Mouse (Mus musculus): ENCODE results near the gene Prf1. TPM values are rescaled to one million over a fixed set of nuclear protein-coding genes. Genes with fewer than 3 reads are reported as not detected.

The Prf1 gene
- polyA plus RNA-seq, 1 experiment: not detected

DNA sequence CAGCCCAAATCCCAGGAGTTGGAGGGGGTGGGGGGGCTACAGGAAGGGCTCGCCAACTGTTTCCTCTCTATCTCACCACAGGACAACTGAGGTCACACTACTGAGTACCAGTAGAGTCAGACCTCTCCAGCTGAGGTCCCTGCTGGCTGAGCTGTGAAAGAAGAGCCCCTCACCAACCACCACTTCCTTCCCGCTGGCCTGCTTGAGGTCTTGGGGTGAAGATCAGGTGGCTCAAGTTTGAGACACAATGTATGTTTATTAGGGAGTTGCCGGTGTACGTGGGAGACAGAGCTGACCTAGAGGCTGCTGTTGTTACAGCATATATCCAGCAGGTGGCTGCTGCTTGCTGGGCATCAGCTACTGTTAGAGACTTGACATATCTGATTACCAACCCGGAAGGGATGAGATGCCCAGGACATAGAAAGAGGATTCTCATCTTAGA lies 21.9 kb upstream of the Prf1 start:
- no peaks in the 10 kb centered on the region; the same call in 1 of the 2 replicates for H3K4me1 ChIP-seq (ENCODE audit: control insufficient read depth, insufficient read depth, insufficient read length, low read length)
- H3K27ac ChIP-seq (replicated peaks; ENCODE audit: low read depth, low read length): no peak overlapping the region
- no peak overlapping the region for H3K4me3 ChIP-seq (ENCODE audit: insufficient read depth, low read depth, low read length)

DNA sequence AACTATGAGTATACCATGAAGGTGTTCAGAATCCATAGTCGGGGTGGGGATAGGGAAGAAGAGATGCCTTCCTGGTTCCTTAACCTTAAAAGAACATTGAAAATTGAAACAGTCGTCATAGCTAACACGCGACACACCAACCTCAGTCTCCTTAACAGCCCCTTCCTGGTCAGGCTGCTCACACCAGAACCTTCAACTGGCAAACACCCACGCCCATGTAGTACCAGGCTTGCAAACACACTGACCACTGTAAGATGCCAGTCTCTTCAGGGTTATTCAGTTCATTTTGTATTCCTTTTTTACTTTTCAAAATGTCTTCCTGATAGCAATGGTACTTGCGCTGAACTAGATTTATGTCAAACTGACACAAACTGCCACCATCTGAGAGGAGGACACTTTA lies 20.6 kb upstream of the Prf1 start:
- H3K4me1 ChIP-seq (ENCODE audit: control insufficient read depth, insufficient read depth, insufficient read length, low read length): no peaks in the 10 kb centered on the region; the same call in 1 of the 2 replicates
- no peak overlapping the region for H3K27ac ChIP-seq (replicated peaks; ENCODE audit: low read depth, low read length)
- no peak overlapping the region for H3K4me3 ChIP-seq (ENCODE audit: insufficient read depth, low read depth, low read length)

DNA sequence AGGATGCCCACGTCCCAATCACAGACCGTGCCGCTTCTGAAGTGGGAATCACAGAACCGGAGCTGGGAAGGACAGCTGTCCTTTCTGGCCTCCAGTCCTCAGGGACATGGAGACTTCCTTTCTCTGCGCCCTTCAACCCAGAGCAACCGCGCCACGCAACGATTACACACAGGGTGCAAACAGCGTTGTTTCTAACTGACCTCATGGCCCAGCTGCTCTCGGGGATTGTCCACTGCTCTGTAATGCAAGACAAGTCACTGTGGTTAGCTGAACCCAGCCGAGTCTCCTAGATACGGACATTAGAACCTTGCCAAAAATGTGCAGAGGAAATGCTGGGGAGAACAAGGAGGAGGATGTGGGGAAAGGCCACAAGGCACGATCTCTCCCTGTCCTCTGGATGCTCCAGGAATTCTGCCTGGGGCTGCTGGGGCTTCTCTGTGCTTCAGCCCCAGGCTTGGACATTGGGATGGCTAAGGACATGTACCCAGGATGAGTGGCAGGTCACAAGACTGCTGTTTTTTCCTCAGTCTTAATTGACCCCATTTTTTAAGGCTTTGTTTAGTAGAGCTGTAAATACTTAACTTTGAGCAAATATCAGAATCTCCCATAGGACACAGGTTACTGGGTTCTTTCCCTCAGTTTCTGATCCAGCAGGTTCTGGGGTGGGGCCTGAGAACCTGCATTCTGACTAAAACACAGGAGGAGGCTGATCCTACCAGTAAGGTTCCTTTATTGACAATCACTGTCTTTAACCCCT lies 19.5 kb upstream of the Prf1 start:
- peak overlapping the region; percentile 18 for H3K27ac ChIP-seq (replicated peaks; ENCODE audit: low read depth, low read length)
- H3K4me1 ChIP-seq (ENCODE audit: control insufficient read depth, insufficient read depth, insufficient read length, low read length): no peaks in the 10 kb centered on the region; the same call in 1 of the 2 replicates
- H3K4me3 ChIP-seq (ENCODE audit: insufficient read depth, low read depth, low read length): no peak overlapping the region

DNA sequence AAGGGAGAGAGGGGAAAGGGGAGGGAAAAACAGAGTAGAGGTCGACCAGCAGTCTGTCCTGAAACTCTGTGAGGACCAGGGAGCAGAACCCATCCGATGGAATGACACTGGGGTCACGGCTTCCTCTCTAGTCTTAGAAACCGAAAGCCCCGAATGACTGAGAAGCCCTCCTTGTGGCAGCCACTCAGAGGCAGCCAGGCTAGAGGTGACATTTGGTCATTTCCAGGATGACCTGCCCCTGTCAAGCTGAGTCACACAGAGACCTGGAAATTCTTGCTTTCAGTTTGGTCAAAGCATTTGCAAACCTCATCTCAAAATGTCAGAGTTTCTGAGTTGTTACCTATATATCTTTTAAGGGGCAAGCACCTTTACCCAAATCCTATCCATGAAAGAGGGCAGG lies 16.5 kb upstream of the Prf1 start:
- Histone ChIP-seq H3K4me3 (ENCODE audit: insufficient read depth, low read depth, low read length) (no peak overlapping the region), H3K4me1 (ENCODE audit: control insufficient read depth, insufficient read depth, insufficient read length, low read length) (peaks cover 10% of the 10 kb centered on the region), H3K27ac (replicated peaks; ENCODE audit: low read depth, low read length) (no peak overlapping the region)

DNA sequence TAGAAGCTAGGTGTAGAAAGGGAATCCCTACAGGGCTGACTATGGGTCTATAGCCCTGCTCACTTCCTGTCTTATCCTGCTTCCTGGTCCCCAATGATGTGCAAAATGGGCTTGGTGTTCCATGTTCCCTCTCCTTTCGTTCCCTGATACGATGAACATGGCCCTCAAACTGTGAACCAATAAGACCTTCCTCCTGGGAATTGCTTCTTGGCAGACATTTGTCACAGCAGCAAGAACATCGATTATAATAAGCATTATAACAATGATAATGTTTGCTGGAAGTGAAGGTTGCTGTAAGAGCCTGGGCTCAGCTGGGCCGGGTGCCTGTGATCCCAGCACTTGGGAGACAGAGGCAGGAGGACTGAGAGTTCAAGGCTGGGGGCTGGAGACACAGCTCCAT lies 13.3 kb upstream of the Prf1 start:
- Histone ChIP-seq H3K4me3 (ENCODE audit: insufficient read depth, low read depth, low read length) (no peak overlapping the region), H3K27ac (replicated peaks; ENCODE audit: low read depth, low read length) (no peak overlapping the region), H3K4me1 (ENCODE audit: control insufficient read depth, insufficient read depth, insufficient read length, low read length) (peaks cover 10% of the 10 kb centered on the region)

DNA sequence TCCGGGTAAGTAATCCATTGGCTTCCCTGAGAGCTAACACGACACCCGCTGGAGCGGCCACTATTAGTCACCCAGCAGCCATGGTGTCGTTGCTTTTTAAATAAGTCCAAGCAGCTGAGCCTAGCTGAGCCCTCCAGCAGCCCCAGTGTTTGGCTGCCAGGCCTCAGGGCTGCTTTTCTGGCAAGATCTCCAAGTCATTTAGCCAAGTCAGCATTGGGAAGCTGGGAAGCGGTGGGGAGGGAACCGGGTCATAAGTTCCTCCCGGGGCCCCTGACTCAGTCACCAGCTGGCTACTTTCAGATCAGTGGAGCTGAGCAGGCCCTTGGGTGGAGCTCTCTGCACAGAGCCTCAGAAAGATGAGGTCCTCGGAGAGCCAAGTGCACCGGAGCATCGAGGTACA lies 12.4 kb upstream of the Prf1 start:
- Histone ChIP-seq H3K27ac (replicated peaks; ENCODE audit: low read depth, low read length) (peak overlapping the region; percentile 84), H3K4me3 (ENCODE audit: insufficient read depth, low read depth, low read length) (no peak overlapping the region), H3K4me1 (ENCODE audit: control insufficient read depth, insufficient read depth, insufficient read length, low read length) (peaks cover 10% of the 10 kb centered on the region)

DNA sequence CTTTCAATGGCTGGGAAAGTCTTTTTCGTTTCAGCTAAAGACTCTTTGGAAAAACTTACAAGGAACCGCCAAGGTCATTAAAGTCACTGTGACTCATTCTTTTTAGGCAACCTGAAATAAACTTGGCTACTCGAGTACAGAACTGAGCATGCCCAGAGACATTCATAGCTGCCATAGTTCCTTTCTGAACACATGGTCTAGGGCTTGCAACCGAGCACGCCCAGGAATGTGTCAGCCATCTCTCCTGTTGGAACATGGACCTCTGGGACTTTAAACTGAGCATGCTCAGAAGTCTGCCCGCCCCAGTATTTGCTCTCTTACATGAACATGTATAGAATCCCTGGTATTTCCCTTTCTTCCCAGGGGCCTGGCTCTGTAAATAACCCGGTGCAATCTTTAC lies 11.4 kb upstream of the Prf1 start:
- peaks cover 10% of the 10 kb centered on the region for H3K4me1 ChIP-seq (ENCODE audit: control insufficient read depth, insufficient read depth, insufficient read length, low read length)
- H3K4me3 ChIP-seq (ENCODE audit: insufficient read depth, low read depth, low read length): no peak overlapping the region
- H3K27ac ChIP-seq (replicated peaks; ENCODE audit: low read depth, low read length): peak overlapping the region; percentile 84

DNA sequence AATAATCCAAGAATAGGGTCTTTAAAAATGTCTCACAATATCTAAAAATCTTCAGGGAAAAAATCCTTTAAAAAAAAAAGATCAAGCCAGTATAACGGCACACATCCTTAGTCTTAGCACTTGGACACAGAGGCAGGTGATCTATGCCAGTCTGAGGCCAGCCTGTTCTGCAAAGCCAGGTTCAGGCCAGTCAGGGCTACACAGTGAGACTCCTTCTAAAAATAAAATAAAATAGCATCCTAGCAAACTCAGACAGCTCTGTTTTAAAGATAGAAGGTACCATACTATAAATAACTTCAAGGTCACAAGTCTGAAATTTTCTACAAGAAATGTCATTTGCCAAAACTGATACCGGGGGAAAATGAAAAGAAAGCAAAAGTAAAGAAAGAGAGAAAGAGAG lies 7.6 kb upstream of the Prf1 start:
- H3K4me3 ChIP-seq (ENCODE audit: insufficient read depth, low read depth, low read length): no peak overlapping the region
- H3K27ac ChIP-seq (replicated peaks; ENCODE audit: low read depth, low read length): no peak overlapping the region
- peaks cover 8% of the 10 kb centered on the region for H3K4me1 ChIP-seq (ENCODE audit: control insufficient read depth, insufficient read depth, insufficient read length, low read length)

DNA sequence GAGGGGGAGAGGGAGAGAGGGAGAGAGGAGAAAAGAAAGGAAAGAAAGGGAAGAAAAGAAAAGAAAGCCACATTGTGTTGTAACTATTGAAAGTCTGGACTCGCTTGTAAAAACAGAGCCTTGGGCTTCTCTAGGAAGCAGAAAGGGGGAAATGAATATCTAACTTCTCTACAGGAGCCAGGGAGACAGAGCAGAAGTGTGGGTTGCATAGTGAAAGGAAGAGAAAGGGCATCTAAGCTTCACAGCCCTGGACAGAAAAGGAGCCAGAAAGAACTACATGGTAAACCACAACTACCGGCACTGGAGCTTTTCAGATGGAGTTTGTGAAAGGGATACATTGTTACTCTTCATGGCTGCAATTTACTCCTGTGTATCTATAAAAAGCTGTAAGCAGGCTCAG lies 7.2 kb upstream of the Prf1 start:
- Histone ChIP-seq H3K4me3 (ENCODE audit: insufficient read depth, low read depth, low read length) (no peak overlapping the region), H3K27ac (replicated peaks; ENCODE audit: low read depth, low read length) (no peak overlapping the region)

DNA sequence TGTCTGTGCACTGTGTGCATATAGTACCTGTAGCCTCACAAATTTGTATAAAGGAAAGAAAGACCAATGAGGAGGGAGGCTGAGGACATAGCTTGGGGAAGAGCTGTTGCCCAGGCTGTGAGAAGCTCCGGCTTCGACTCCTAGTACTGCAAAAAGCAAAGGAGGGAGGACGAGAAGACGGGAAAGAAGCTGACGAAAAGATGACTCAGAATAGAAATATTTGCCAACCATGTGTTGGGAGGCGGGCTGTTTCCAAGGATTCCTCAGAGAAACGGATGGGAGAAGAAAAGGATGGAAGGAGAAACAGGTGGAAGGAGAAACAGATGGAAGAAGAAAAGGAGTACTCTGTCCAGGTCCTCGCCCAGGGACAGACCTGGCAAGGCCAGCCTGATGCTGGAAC lies 3.4 kb upstream of the Prf1 start:
- Histone ChIP-seq H3K4me3 (ENCODE audit: insufficient read depth, low read depth, low read length) (no peak overlapping the region), H3K4me1 (ENCODE audit: control insufficient read depth, insufficient read depth, insufficient read length, low read length) (no peaks in the 10 kb centered on the region), H3K27ac (replicated peaks; ENCODE audit: low read depth, low read length) (no peak overlapping the region)

More for the DNA sequence above, 7.2 kb upstream of the Prf1 start:
- peaks cover 6% of the 10 kb centered on the region for H3K4me1 ChIP-seq (ENCODE audit: control insufficient read depth, insufficient read depth, insufficient read length, low read length)

DNA sequence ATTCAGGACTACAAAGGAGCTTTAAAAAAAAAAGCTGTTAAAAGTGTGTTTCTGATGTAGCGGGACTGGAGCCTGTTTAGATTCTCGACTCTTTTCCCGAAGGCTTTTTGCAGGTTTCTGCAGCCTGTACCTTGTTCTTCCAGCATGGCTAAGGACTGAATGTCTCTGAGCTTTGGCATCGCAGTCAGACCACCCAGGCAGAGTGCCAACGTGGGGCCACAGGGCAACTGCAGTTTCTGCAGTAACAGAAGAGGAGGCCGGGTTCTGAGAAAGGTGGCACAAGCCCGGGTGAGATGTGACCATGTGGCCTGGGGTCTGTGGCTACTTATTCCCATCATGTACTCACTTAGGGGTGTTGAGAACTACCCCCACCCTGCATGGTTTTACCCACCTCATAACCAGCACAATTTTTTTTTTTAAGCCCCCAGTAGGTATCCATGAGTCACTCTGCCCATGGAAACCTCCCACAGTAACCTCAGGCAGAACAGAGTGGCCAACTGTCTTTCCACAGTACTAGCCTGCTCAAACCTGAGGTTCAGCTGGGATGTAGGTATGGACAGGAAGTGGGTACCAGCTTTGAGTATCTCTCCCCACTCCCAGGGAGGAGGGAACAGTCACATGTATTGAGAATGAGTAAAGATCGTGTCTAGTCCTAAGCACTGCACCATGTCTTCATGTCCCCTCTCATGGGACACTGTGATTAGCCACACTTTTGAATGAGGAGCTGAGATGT lies 754 bp upstream of the Prf1 start:
- Histone ChIP-seq H3K4me3 (ENCODE audit: insufficient read depth, low read depth, low read length) (no peak overlapping the region), H3K27ac (replicated peaks; ENCODE audit: low read depth, low read length) (no peak overlapping the region)

DNA sequence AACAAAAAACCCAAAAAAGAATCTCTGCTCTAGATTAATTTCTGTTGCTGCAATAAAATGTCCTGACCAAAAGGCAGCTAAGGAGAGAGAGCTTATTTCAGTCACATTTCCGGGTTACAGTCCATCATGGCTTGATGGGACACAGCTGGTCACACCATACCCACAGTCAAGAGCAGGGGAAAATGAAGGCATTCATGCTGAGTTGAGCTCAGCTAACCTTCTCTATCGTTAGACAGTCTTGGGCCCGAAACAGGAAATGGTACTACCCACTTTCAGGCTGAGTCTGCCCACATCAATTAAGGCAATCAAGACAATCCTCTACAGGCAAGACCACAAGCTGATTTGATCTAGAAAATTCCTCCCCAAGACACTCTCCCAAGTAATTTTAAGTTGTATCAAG lies 3.4 kb downstream of the Prf1 start:
- Histone ChIP-seq H3K4me1 (ENCODE audit: control insufficient read depth, insufficient read depth, insufficient read length, low read length) (no peaks in the 10 kb centered on the region), H3K4me3 (ENCODE audit: insufficient read depth, low read depth, low read length) (no peak overlapping the region), H3K27ac (replicated peaks; ENCODE audit: low read depth, low read length) (no peak overlapping the region)

More for the DNA sequence above, 754 bp upstream of the Prf1 start:
- no peaks in the 10 kb centered on the region for H3K4me1 ChIP-seq (ENCODE audit: control insufficient read depth, insufficient read depth, insufficient read length, low read length)

DNA sequence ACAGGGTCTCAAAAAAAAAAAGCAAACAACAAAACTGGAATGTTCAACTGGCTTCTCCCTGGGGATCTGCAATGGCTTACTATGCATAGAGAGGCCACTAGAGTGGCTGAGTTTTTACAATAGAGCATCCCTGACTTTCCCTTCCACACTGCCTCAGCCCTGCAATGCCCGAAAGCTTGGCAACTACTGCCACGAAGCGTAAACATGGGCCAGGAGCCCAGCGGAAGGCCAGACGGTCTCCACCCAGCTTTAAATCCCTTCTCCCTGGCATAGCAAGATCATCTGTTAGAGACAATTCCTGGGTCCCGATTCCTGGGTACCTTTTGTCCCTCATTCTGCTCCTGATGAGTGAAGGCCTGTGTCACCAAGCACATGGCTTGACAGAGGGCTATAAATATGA lies 6.4 kb downstream of the Prf1 start:
- no peaks in the 10 kb centered on the region for H3K4me1 ChIP-seq (ENCODE audit: control insufficient read depth, insufficient read depth, insufficient read length, low read length)
- H3K27ac ChIP-seq (replicated peaks; ENCODE audit: low read depth, low read length): no peak overlapping the region
- no peak overlapping the region for H3K4me3 ChIP-seq (ENCODE audit: insufficient read depth, low read depth, low read length)

DNA sequence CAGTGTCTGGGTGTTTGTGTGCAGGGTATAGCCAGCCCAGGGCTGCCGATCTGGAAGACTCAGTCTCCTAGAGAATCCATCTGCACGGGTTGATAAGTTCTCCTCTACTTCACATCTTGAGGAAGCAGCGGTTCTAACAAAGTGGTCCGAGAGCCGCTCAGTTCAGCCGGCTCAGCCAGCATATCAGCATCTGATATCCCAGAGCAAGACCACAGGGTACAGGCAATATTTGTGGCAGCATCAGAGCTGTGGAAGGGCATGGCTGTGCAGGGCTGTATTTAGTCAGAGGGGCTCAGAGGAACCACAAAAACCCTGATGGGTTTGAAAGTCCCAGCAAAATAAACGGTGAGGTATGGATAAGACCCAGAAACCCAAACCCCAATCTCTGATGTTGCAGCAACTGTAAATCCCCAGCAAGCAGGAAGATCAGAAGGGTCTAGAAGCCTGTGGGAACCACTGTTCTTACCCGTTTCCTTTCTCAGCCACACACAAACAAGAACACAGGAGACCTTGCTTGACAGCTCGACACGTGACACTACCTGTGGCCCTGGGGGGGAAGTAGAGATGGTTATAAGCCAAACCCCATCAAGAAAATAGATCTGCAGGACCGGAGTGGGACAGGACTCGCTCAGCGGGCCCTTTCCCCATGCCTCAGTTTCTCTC lies 8.4 kb downstream of the Prf1 start:
- Histone ChIP-seq H3K27ac (replicated peaks; ENCODE audit: low read depth, low read length) (no peak overlapping the region), H3K4me3 (ENCODE audit: insufficient read depth, low read depth, low read length) (no peak overlapping the region), H3K4me1 (ENCODE audit: control insufficient read depth, insufficient read depth, insufficient read length, low read length) (no peaks in the 10 kb centered on the region)

DNA sequence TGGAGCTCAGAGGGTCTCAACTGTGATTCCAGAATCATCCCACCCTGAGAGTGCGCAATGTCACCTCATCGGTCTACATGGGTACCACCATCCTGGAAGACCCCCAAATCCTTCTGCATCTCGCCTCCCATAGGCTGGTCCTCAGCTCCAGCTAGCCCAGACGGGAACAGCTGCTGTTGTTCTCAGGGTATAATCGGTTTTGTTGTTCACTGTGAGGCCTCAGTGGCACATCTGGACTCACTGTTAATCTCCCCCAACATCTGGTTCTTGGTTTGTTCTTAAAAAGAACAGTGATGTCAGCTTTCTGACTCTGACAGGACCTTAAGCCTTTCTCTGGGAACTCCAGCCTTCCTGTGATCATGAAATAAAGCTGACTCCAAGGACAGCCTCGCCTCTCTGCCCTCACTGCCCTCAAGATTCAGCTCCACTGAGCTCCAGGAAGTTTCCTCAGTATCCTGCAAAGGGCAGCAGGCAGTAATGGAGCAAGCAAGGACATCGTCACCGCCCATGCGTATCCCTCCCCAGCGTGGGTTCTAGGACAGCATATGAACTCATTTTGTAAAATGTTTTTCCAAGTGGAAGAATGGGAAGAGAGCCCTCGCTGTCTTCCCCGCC lies 11.2 kb downstream of the Prf1 start:
- no peak overlapping the region for H3K27ac ChIP-seq (replicated peaks; ENCODE audit: low read depth, low read length)
- H3K4me3 ChIP-seq (ENCODE audit: insufficient read depth, low read depth, low read length): no peak overlapping the region
- peaks cover 3% of the 10 kb centered on the region for H3K4me1 ChIP-seq (ENCODE audit: control insufficient read depth, insufficient read depth, insufficient read length, low read length)

Data from brown adipose tissue, adult 24 weeks (tissue).